Mouse (Mus musculus): ENCODE measurements around the gene Ppat. TPM values are rescaled to one million over a fixed set of nuclear protein-coding genes. Genes with fewer than 3 reads are reported as not detected.
"Not testable (repeated sequence)": the region's sequence is repeated elsewhere in the genome, so short reads cannot be mapped to it uniquely, and the experiment has no call there.

Gene Ppat
- polyA plus RNA-seq, 1 experiment from 2014 or later = 29.1 TPM

- no peak for ATAC-seq (ENCODE audit: insufficient number of reproducible peaks, insufficient read depth, low FRiP score, low read depth)
- no peaks in the 10 kb centered on the region for H3K27me3 ChIP-seq (ENCODE audit: control insufficient read depth, insufficient read depth, low read length)
- WGBS = 74% methylated on average over 4 of the region's 4 CpGs
Measured at GRCm38 (mm10) chr5:76941975-76942374, 9.4 kb downstream of the Ppat start.

GRCm38 (mm10) chr5:76939717-76940116 lies 11.7 kb downstream of the Ppat start:
- ATAC-seq (ENCODE audit: insufficient number of reproducible peaks, insufficient read depth, low FRiP score, low read depth) = no peak
- H3K4me2 ChIP-seq (replicated peaks; ENCODE audit: low read depth, low read length) = no peak overlapping the region
- H3K4me3 ChIP-seq (ENCODE audit: low read depth, low read length) = no peak overlapping the region
- H3K9ac ChIP-seq (replicated peaks; ENCODE audit: low read depth, low read length) = no peak overlapping the region
- no peaks in the 10 kb centered on the region; the same call in 1 of the 2 replicates for H3K9me3 ChIP-seq (ENCODE audit: control insufficient read depth, low read depth, low read length)
- no peaks in the 10 kb centered on the region for H3K4me1 ChIP-seq (ENCODE audit: control insufficient read depth, insufficient read depth, low read length)
- whole genome bisulfite sequencing = 88% methylated on average over 8 of the region's 8 CpGs
- H3K27me3 ChIP-seq (ENCODE audit: control insufficient read depth, insufficient read depth, low read length) = no peaks in the 10 kb centered on the region
- H3K36me3 ChIP-seq (ENCODE audit: control insufficient read depth, insufficient read depth, low read length) = 0 out of 2 replicates have a peak, but pooled peaks cover 2% of the 10 kb centered on the region
- no peak overlapping the region for H3K27ac ChIP-seq (ENCODE audit: low read length)

More at GRCm38 (mm10) chr5:76941975-76942374, 9.4 kb downstream of the Ppat start:
- H3K27ac ChIP-seq (ENCODE audit: low read length) = no peak overlapping the region
- H3K9me3 ChIP-seq (ENCODE audit: control insufficient read depth, low read depth, low read length) = no peaks in the 10 kb centered on the region; the same call in 1 of the 2 replicates
- 0 out of 2 replicates have a peak, but pooled peaks cover 2% of the 10 kb centered on the region for H3K36me3 ChIP-seq (ENCODE audit: control insufficient read depth, insufficient read depth, low read length)
- no peak overlapping the region for H3K9ac ChIP-seq (replicated peaks; ENCODE audit: low read depth, low read length)
- H3K4me1 ChIP-seq (ENCODE audit: control insufficient read depth, insufficient read depth, low read length) = peaks cover 6% of the 10 kb centered on the region; the same call in 1 of the 2 replicates
- no peak overlapping the region for H3K4me3 ChIP-seq (ENCODE audit: low read depth, low read length)
- no peak overlapping the region for H3K4me2 ChIP-seq (replicated peaks; ENCODE audit: low read depth, low read length)

GRCm38 (mm10) chr5:76929180-76929877 lies 22.0 kb downstream of the Ppat start:
- Histone ChIP-seq H3K9ac (replicated peaks; ENCODE audit: low read depth, low read length) (no peak overlapping the region), H3K4me1 (ENCODE audit: control insufficient read depth, insufficient read depth, low read length) (no peaks in the 10 kb centered on the region), H3K4me3 (ENCODE audit: low read depth, low read length) (no peak overlapping the region), H3K4me2 (replicated peaks; ENCODE audit: low read depth, low read length) (no peak overlapping the region), H3K27me3 (ENCODE audit: control insufficient read depth, insufficient read depth, low read length) (no peaks in the 10 kb centered on the region), H3K9me3 (ENCODE audit: control insufficient read depth, low read depth, low read length) (peaks cover 7% of the 10 kb centered on the region; the same call in 1 of the 2 replicates), H3K27ac (ENCODE audit: low read length) (no peak overlapping the region), H3K36me3 (ENCODE audit: control insufficient read depth, insufficient read depth, low read length) (peaks cover 20% of the 10 kb centered on the region)
- ATAC-seq (ENCODE audit: insufficient number of reproducible peaks, insufficient read depth, low FRiP score, low read depth) = no peak
- WGBS = 54% methylated on average over 7 of the region's 7 CpGs

- H3K27ac ChIP-seq (ENCODE audit: low read length) = no peak overlapping the region
Measured at GRCm38 (mm10) chr5:76928124-76928832, 23.1 kb downstream of the Ppat start.

GRCm38 (mm10) chr5:76924296-76924695 lies 27.1 kb downstream of the Ppat start:
- H3K27me3 ChIP-seq (ENCODE audit: control insufficient read depth, insufficient read depth, low read length) = no peaks in the 10 kb centered on the region
- WGBS = 86% methylated on average over 1 of the region's 1 CpGs
- H3K4me3 ChIP-seq (ENCODE audit: low read depth, low read length) = no peak overlapping the region
- H3K4me2 ChIP-seq (replicated peaks; ENCODE audit: low read depth, low read length) = no peak overlapping the region
- ATAC-seq (ENCODE audit: insufficient number of reproducible peaks, insufficient read depth, low FRiP score, low read depth) = no peak
- H3K36me3 ChIP-seq (ENCODE audit: control insufficient read depth, insufficient read depth, low read length) = peaks cover 36% of the 10 kb centered on the region
- H3K9ac ChIP-seq (replicated peaks; ENCODE audit: low read depth, low read length) = no peak overlapping the region
- no peak overlapping the region for H3K27ac ChIP-seq (ENCODE audit: low read length)
- H3K9me3 ChIP-seq (ENCODE audit: control insufficient read depth, low read depth, low read length) = peaks cover 7% of the 10 kb centered on the region; the same call in 1 of the 2 replicates
- H3K4me1 ChIP-seq (ENCODE audit: control insufficient read depth, insufficient read depth, low read length) = no peaks in the 10 kb centered on the region

More at GRCm38 (mm10) chr5:76928124-76928832, 23.1 kb downstream of the Ppat start:
- H3K9me3 ChIP-seq (ENCODE audit: control insufficient read depth, low read depth, low read length) = peaks cover 7% of the 10 kb centered on the region; the same call in 1 of the 2 replicates
- H3K9ac ChIP-seq (replicated peaks; ENCODE audit: low read depth, low read length) = no peak overlapping the region
- peaks cover 20% of the 10 kb centered on the region for H3K36me3 ChIP-seq (ENCODE audit: control insufficient read depth, insufficient read depth, low read length)
- no peaks in the 10 kb centered on the region for H3K4me1 ChIP-seq (ENCODE audit: control insufficient read depth, insufficient read depth, low read length)
- no peak overlapping the region for H3K4me3 ChIP-seq (ENCODE audit: low read depth, low read length)
- no peak; the same call in 1 of the 2 replicates for ATAC-seq (ENCODE audit: insufficient number of reproducible peaks, insufficient read depth, low FRiP score, low read depth)
- no peaks in the 10 kb centered on the region for H3K27me3 ChIP-seq (ENCODE audit: control insufficient read depth, insufficient read depth, low read length)
- no peak overlapping the region for H3K4me2 ChIP-seq (replicated peaks; ENCODE audit: low read depth, low read length)
- WGBS = 74% methylated on average over 16 of the region's 16 CpGs

- Histone ChIP-seq H3K4me1 (ENCODE audit: control insufficient read depth, insufficient read depth, low read length) (no peaks in the 10 kb centered on the region), H3K4me3 (ENCODE audit: low read depth, low read length) (no peak overlapping the region), H3K27me3 (ENCODE audit: control insufficient read depth, insufficient read depth, low read length) (no peaks in the 10 kb centered on the region), H3K9ac (replicated peaks; ENCODE audit: low read depth, low read length) (no peak overlapping the region), H3K4me2 (replicated peaks; ENCODE audit: low read depth, low read length) (no peak overlapping the region), H3K36me3 (ENCODE audit: control insufficient read depth, insufficient read depth, low read length) (peaks cover 39% of the 10 kb centered on the region), H3K9me3 (ENCODE audit: control insufficient read depth, low read depth, low read length) (peaks cover 7% of the 10 kb centered on the region; the same call in 1 of the 2 replicates), H3K27ac (ENCODE audit: low read length) (no peak overlapping the region)
- ATAC-seq (ENCODE audit: insufficient number of reproducible peaks, insufficient read depth, low FRiP score, low read depth) = no peak
- WGBS = 92% methylated on average over 13 of the region's 13 CpGs
Measured at GRCm38 (mm10) chr5:76923428-76923827, 27.9 kb downstream of the Ppat start.

GRCm38 (mm10) chr5:76922833-76923232 lies 28.5 kb downstream of the Ppat start:
- ATAC-seq (ENCODE audit: insufficient number of reproducible peaks, insufficient read depth, low FRiP score, low read depth) = no peak
- Histone ChIP-seq H3K9me3 (ENCODE audit: control insufficient read depth, low read depth, low read length) (peaks cover 7% of the 10 kb centered on the region; the same call in 1 of the 2 replicates), H3K27ac (ENCODE audit: low read length) (no peak overlapping the region), H3K4me3 (ENCODE audit: low read depth, low read length) (no peak overlapping the region), H3K9ac (replicated peaks; ENCODE audit: low read depth, low read length) (no peak overlapping the region), H3K27me3 (ENCODE audit: control insufficient read depth, insufficient read depth, low read length) (no peaks in the 10 kb centered on the region), H3K36me3 (ENCODE audit: control insufficient read depth, insufficient read depth, low read length) (peaks cover 44% of the 10 kb centered on the region), H3K4me2 (replicated peaks; ENCODE audit: low read depth, low read length) (no peak overlapping the region), H3K4me1 (ENCODE audit: control insufficient read depth, insufficient read depth, low read length) (no peaks in the 10 kb centered on the region)
- WGBS = 84% methylated on average over 4 of the region's 4 CpGs

- not testable (repeated sequence) for H3K36me3 ChIP-seq (ENCODE audit: control insufficient read depth, insufficient read depth, low read length); H3K9ac ChIP-seq (replicated peaks; ENCODE audit: low read depth, low read length); ATAC-seq (ENCODE audit: insufficient number of reproducible peaks, insufficient read depth, low FRiP score, low read depth); H3K4me3 ChIP-seq (ENCODE audit: low read depth, low read length); H3K27ac ChIP-seq (ENCODE audit: low read length); H3K4me2 ChIP-seq (replicated peaks; ENCODE audit: low read depth, low read length); H3K9me3 ChIP-seq (ENCODE audit: control insufficient read depth, low read depth, low read length); H3K4me1 ChIP-seq (ENCODE audit: control insufficient read depth, insufficient read depth, low read length); H3K27me3 ChIP-seq (ENCODE audit: control insufficient read depth, insufficient read depth, low read length)
- 96% methylated on average over 5 of the region's 5 CpGs for WGBS
Measured at GRCm38 (mm10) chr5:76912522-76912921, 38.9 kb downstream of the Ppat start.

All from stomach, embryonic 14.5 days (tissue).